Mouse (Mus musculus) effector memory CD4-positive, alpha-beta T cell, adult 7 months (primary cell): ENCODE results near the gene Vmn2r114. TPM values are rescaled to one million over a fixed set of nuclear protein-coding genes. Genes with fewer than 3 reads are reported as not detected.

Source experiments
- polyA plus RNA-seq: library from polyadenylated mRNA; unstranded; fragments of 100-300 nt; shearing (Covaris generic); gene quantifications from one replicate; pipeline ENCODE4 v1.2.1, GENCODE M21; 2017

Vmn2r114 gene
- 0.11 TPM for polyA plus RNA-seq

DNA sequence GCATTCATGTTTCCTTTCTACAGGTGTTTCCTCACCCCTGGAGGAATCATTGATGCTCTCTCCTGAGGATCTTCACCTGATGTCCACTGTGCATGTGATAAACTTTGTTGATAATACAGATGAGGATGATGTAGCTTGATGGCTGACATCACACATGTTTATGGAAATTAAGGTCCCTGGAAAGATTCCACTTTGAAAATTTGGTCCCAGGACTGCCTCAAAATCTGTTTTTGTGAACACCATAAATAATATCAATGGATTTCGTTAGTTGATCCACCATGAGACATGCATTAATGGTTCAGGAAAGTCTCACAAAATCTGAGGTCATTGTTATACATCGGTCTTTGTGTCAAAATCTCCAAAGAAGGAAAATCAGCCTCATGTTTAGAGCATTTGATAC is at the start of gene Vmn2r114:
Gene Vmn2r114 (minus strand): TSS at position 101 of the 400 bp plus-strand sequence.

DNA sequence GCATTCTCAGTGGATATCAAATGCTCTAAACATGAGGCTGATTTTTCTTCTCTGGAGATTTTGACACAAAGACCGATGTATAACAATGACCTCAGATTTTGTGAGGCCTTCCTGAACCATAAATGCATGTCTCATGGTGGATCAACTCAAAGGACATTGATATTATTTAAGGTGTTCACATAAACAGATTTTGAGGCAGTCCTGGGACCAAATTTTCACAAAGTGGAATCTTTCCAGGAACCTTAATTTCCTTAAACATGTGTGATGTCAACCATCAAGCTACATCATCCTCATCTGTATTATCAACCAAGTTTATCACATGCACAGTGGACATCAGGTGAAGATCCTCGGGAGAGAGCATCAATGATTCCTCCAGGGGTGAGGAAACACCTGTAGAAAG is 31.1 kb upstream of the Vmn2r114 start, which contains the start of gene Vmn2r115:
Gene Vmn2r115 (plus strand): TSS at position 301 of the 400 bp plus-strand sequence.

Other genes starting within 250 kb of the Vmn2r114 start
- gene Zfp40, start 119.3 kb downstream of the Vmn2r114 start, polyA plus RNA-seq, result 4.4 TPM
- gene Vmn2r115, start 31.2 kb upstream of the Vmn2r114 start, polyA plus RNA-seq, result not detected
- gene Vmn2r116, start 72.1 kb upstream of the Vmn2r114 start, polyA plus RNA-seq, result not detected
- not detected for gene Vmn2r117, start 167.2 kb upstream of the Vmn2r114 start, polyA plus RNA-seq